Mouse (Mus musculus): ENCODE data around the gene Traf3.

DNA sequence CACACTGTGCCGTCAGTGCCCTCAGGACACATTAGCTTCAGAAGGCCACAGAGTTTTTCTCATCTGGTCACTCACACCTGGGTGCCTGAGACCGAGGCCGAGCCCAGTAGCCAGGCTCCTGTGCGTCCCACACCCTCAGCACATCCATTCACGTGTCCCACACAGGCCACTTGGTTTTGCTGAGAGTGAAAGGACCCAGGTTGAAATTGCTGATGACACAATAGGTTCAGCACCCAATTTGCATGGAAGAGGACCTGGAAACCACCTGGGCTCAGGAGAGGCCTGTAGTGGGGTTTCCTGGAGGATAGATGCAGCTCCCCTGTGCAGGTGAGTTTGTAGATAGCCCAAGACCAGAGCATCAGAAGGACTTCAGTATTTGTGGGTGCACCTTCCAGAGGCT lies 72.2 kb downstream of the Traf3 start:
- TF ChIP-seq EP300 (IDR thresholded peaks at IDR 0.05; ENCODE audit: low read depth), result no peak
- no peak for TF ChIP-seq CTCF (IDR thresholded peaks at IDR 0.05; ENCODE audit: low read depth)

Data from liver, embryonic 14.5 days (tissue).